Mouse (Mus musculus): ENCODE measurements around the gene Psmd14.

GRCm38 (mm10) chr2:61754989-61755388, 43.5 kb downstream of the Psmd14 start:
- TF ChIP-seq CTCF (IDR thresholded peaks at IDR 0.05; ENCODE audit: extremely low read depth, insufficient read depth, insufficient read length, insufficient replicate concordance) (no peak), POLR2A (IDR thresholded peaks at IDR 0.05; ENCODE audit: low read depth, low read length) (no peak)

Measured in spleen, adult 2 months (tissue).